Mouse (Mus musculus) midbrain, embryonic 15.5 days (tissue): ENCODE results near the gene Slit3. TPM values are rescaled to one million over a fixed set of nuclear protein-coding genes. Genes with fewer than 3 reads are reported as not detected.

Experiments
- ATAC-seq: fragments of 200-750 bp; cut with Nextera tagmentation; replicated peaks from 2 replicates; pipeline ENCODE4 v1.8.0; 2017; ENCODE audit warnings: moderate TSS enrichment
- H3K27ac ChIP-seq: fragments of 300-500 bp; sonication (generic); 2 replicates; pipeline ENCODE4 v1.5.1; 2015; ENCODE audit warnings: mild to moderate bottlenecking, inconsistent platforms
- H3K27me3 ChIP-seq: fragments of 300-500 bp; sonication (generic); replicated peaks from 2 replicates; pipeline ENCODE4 v1.6.1; 2015; ENCODE audit warnings: inconsistent platforms
- H3K36me3 ChIP-seq: fragments of 300-500 bp; sonication (generic); replicated peaks from 2 replicates; pipeline ENCODE4 v1.6.1; 2015; ENCODE audit warnings: inconsistent platforms
- H3K4me1 ChIP-seq: fragments of 300-500 bp; sonication (generic); 2 replicates; pipeline ENCODE4 v1.6.1; 2015; ENCODE audit warnings: inconsistent platforms
- H3K4me2 ChIP-seq: fragments of 300-500 bp; sonication (generic); 2 replicates; pipeline ENCODE4 v1.6.1; 2015; ENCODE audit warnings: inconsistent platforms, mild to moderate bottlenecking, moderate library complexity
- H3K4me3 ChIP-seq: fragments of 300-500 bp; sonication (generic); 2 replicates; pipeline ENCODE4 v1.5.1; 2015; ENCODE audit warnings: mild to moderate bottlenecking, inconsistent platforms
- H3K9ac ChIP-seq: fragments of 300-500 bp; sonication (generic); 2 replicates; pipeline ENCODE4 v1.6.1; 2015; ENCODE audit warnings: mild to moderate bottlenecking, inconsistent platforms
- H3K9me3 ChIP-seq: fragments of 300-500 bp; sonication (generic); 2 replicates; pipeline ENCODE4 v1.6.1; 2016; ENCODE audit warnings: inconsistent platforms
- WGBS: fragments of 180-500 bp; shearing (Covaris S2); methylation state at CpG from one replicate; pipeline ENCODE4 v1.1.7; 2015; ENCODE audit warnings: mixed read lengths; 5-methylcytosine and 5-hydroxymethylcytosine counted together
- polyA plus RNA-seq: library from polyadenylated mRNA; unstranded; fragments of >200 nt; fragmentation: Nextera tagmentation; extraction: Ambion mirVana; gene quantifications from 2 replicates; pipeline ENCODE4 v1.2.1, GENCODE M21; 2015

Gene Slit3
- polyA plus RNA-seq, 1 experiment from 2014 or later, result 5.9 TPM

DNA sequence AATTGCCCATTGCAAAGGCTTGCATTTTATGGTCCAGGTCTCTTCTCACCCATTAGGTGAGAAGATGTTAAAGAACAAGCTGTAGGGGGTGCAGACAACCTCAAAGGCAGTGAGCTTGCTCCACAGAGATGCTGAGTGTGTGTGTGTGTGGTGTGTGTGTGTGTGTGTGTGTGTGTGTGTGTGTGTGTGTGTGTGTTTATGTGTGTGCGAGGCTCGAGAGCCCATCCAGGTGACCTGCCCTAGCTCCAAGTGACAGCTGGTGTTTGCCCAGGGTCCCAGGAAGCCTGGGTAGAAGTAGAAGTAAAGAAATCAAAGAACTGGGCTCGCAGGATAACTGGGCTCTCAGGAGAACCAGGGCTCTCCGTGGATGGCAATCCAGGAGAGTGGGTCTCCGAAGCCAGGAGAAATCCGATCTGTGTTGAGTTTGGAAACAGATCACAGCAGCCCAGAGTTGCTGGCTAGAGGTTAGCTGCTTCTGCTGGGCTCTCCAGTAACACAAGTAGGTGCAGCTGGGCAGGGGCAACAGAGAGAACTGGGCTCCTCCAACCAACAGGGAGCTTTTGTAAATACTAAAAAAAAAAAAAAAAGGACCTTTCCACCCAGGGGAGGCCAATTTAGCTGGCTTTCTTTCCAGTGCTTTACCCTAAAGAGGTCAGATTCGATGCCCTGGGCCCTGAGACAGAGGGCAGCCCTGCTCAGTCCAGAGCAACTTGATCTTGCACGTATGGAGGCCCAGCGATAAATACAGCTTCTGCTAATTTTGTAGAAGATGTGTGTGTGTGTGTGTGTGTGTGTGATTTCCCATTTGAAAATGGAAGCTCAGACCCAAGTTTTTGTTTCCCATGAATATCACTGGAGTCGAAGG is 204.3 kb downstream of the Slit3 start:
- H3K27ac ChIP-seq, result no peak overlapping the region
- H3K27me3 ChIP-seq, result peaks cover 56% of the 10 kb centered on the region
- WGBS, result 52% methylated on average over 10 of the region's 10 CpGs

DNA sequence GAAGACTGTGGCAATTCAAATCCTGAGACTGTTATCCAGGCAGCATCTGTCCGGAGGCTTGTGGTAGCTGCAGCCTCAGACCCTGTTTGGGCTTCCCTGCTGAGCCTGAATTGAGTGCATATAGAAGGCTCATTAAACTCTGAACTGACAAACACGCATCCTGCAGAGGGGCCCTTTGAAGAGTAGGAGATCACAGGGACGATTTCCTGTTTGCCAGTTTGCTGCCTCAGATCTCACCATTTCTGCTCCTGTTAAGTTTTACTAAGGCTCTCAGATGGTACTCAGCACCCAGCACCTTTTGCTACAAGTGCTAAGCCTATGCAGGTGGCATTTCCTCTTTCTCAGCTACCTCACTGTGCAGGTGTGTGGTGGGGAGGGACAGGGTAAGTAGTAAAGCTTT is 205.3 kb downstream of the Slit3 start:
- H3K4me1 ChIP-seq, result peaks cover 5% of the 10 kb centered on the region
- no peak overlapping the region for H3K4me3 ChIP-seq
- no peak overlapping the region for H3K4me2 ChIP-seq
- no peak overlapping the region for H3K9ac ChIP-seq
- H3K9me3 ChIP-seq, result no peaks in the 10 kb centered on the region
- 4% methylated on average over 3 of the region's 3 CpGs for WGBS
- H3K27me3 ChIP-seq, result peaks cover 58% of the 10 kb centered on the region
- no peak for ATAC-seq
- no peaks in the 10 kb centered on the region for H3K36me3 ChIP-seq
- no peak overlapping the region for H3K27ac ChIP-seq

More for the DNA sequence above, 204.3 kb downstream of the Slit3 start:
- Histone ChIP-seq H3K9ac (no peak overlapping the region), H3K4me2 (no peak overlapping the region), H3K9me3 (no peaks in the 10 kb centered on the region), H3K36me3 (no peaks in the 10 kb centered on the region), H3K4me1 (peaks cover 5% of the 10 kb centered on the region), H3K4me3 (no peak overlapping the region)
- no peak for ATAC-seq

DNA sequence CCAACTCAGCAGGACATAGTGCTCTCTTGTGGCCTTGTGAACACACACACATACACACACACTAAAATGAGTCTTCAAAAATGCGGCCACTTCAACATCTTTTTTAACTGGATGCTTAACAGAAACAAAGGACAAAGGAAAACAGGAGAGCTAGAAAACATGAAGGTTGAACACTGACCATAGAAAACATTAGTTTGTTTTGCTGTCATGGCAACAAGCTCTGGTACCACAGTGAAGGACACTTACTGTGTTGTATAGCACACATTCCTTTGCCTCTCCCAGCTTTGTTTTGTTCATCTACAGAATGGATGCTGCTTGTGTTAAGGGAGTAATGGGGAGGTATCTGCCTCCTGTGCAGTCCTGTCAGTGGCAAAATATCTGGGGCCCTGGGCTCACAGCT is 206.9 kb downstream of the Slit3 start:
- Histone ChIP-seq H3K4me2 (no peak overlapping the region), H3K27ac (no peak overlapping the region), H3K9ac (no peak overlapping the region), H3K36me3 (no peaks in the 10 kb centered on the region), H3K9me3 (no peaks in the 10 kb centered on the region), H3K4me1 (peaks cover 5% of the 10 kb centered on the region), H3K4me3 (no peak overlapping the region), H3K27me3 (peaks cover 54% of the 10 kb centered on the region)
- 84% methylated on average over 1 of the region's 1 CpGs for WGBS
- no peak for ATAC-seq

DNA sequence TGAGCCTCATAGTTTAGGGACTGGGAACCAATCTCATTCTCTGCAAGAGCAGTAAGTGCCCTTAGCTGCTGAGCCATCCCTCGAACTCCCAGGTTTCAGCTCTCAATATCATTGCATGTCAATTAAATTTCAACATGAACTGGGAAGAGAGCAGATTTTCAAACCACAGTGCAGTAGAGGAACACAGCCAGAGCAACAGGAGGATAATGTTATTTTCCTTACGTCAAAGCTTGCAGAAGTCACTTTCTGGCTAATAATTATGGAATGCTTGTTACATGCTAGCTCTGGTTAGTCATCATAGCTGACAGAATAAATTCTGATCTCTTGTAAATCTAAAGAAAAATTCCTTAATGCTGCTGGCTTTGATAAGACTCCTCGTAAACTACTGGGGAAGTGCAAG is 210.5 kb downstream of the Slit3 start:
- Histone ChIP-seq H3K4me3 (no peak overlapping the region), H3K4me1 (no peaks in the 10 kb centered on the region; the same call in 1 of the 2 replicates), H3K27me3 (peaks cover 33% of the 10 kb centered on the region), H3K27ac (no peak overlapping the region), H3K36me3 (no peaks in the 10 kb centered on the region), H3K9me3 (no peaks in the 10 kb centered on the region), H3K9ac (no peak overlapping the region), H3K4me2 (no peak overlapping the region)
- WGBS, result 84% methylated on average over 3 of the region's 3 CpGs
- ATAC-seq, result no peak

DNA sequence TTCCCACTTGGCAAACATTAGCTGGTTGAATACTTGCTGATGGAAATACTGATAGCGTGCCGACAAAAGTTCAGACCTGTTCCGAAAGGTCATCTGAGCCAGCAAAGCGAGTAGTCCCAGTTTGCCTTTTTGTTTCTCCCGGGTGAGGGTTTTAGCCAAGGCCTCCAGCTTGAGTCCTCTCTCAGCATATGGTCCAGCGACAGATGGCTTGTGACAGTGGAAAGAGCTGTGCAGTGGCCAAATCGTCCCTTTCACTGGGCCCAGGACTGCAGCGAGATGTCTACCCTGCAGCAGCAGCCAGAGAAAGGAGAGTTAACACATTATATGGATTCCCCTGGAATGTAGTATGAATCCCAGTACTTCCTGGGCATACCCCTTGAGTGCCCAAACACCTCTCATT is 215.5 kb downstream of the Slit3 start:
- H3K27ac ChIP-seq, result no peak overlapping the region
- WGBS, result 90% methylated on average over 8 of the region's 8 CpGs
- H3K9me3 ChIP-seq, result no peaks in the 10 kb centered on the region
- no peak overlapping the region for H3K9ac ChIP-seq
- peaks cover 6% of the 10 kb centered on the region for H3K27me3 ChIP-seq
- no peak for ATAC-seq
- H3K36me3 ChIP-seq, result no peaks in the 10 kb centered on the region
- H3K4me1 ChIP-seq, result no peaks in the 10 kb centered on the region
- H3K4me3 ChIP-seq, result no peak overlapping the region
- H3K4me2 ChIP-seq, result no peak overlapping the region

DNA sequence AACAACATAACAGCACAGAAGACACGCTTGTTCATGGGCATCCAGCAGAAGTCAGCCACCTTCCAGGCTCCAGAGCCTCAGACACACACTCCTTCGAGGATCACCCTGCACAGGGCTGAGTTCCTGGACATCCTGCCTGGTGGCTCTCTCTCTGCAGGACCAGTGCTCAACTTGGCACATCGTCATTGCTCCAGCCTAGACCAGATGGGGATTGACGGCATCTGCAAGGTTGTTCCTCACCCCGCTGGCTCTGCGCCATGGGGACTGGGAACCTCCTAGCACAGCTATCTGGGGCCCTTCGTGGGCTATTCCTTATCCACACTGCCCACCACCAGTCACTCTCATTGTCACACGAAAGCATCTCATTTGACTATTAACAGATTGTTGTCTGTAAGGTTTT is 216.5 kb downstream of the Slit3 start:
- no peaks in the 10 kb centered on the region for H3K9me3 ChIP-seq
- no peak overlapping the region for H3K4me3 ChIP-seq
- no peaks in the 10 kb centered on the region for H3K36me3 ChIP-seq
- H3K27ac ChIP-seq, result no peak overlapping the region
- H3K4me2 ChIP-seq, result no peak overlapping the region
- no peak overlapping the region for H3K9ac ChIP-seq
- 77% methylated on average over 8 of the region's 8 CpGs for WGBS
- peaks cover 12% of the 10 kb centered on the region; the same call in 1 of the 2 replicates for H3K27me3 ChIP-seq
- H3K4me1 ChIP-seq, result no peaks in the 10 kb centered on the region
- no peak for ATAC-seq

DNA sequence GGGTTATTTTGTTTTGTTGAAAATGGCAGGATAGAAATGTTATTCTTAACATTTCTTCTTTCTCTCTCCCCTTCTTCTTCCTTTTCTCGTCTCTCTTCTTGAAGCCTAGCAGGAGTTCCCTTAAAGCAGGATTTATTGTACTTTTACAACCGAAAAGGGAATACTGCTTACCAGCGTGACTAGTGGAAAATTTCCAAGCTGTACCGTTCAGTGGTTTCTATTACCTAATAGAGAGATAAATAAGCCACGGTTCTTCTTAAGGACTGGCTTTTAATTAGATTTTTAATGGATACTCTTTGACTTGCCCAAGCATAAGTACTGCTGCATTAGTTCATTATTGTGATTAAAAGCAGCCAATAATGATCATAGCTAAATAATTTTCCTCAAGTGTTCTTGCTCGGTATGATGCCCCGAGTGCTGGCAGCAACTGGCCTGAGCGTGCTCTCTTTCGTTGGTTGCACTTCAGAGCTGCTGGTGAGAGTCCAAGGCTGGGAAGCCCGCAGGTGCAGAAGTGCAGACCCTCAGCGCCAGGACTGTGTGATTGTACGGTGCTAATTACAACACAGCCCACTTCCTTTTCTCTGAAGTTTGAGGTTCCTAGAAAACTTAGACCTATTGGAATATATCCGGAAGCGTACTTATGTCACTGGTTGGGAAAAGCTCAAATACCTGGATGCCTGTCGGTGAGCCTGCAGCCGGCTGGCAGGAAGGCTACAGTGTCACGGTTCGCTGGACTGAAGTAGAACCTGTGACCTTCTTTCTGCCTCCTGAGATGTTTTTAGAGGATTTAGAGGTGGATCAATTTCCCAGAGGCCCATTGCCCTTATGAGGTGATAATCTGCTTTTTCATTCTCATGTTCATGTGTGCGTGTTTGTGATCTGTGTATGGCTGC is 217.1 kb downstream of the Slit3 start:
- peaks cover 12% of the 10 kb centered on the region; the same call in 1 of the 2 replicates for H3K27me3 ChIP-seq
- WGBS, result 72% methylated on average over 19 of the region's 19 CpGs
- no peak for ATAC-seq

DNA sequence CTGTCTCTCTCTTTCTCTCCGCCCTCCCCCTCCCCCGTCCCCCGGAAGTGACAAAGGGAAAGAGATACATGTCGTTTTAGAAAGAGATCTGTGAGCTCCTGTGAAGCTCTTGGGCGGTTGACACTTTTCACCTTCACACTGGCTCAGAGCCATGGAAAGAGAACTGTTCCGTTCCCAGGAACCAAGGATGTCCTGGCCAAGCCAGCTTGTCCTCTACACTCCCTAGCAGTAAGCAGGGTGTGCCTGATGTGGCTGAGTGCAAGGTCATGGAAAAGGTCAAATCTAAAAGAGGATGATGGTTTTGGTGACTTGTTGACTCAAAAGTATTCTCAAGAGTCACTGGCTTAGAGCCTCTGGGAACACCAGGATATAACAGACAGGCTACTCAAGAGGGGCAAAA is 219.7 kb downstream of the Slit3 start:
- Histone ChIP-seq H3K4me1 (no peaks in the 10 kb centered on the region), H3K36me3 (no peaks in the 10 kb centered on the region), H3K9me3 (no peaks in the 10 kb centered on the region), H3K27me3 (peaks cover 12% of the 10 kb centered on the region; the same call in 1 of the 2 replicates), H3K9ac (no peak overlapping the region), H3K27ac (no peak overlapping the region), H3K4me2 (no peak overlapping the region), H3K4me3 (no peak overlapping the region)
- ATAC-seq, result no peak
- 80% methylated on average over 6 of the region's 6 CpGs for WGBS

More for the DNA sequence above, 217.1 kb downstream of the Slit3 start:
- no peak overlapping the region for H3K9ac ChIP-seq
- H3K27ac ChIP-seq, result no peak overlapping the region
- no peak overlapping the region for H3K4me2 ChIP-seq
- no peaks in the 10 kb centered on the region for H3K9me3 ChIP-seq
- H3K4me3 ChIP-seq, result no peak overlapping the region
- no peaks in the 10 kb centered on the region for H3K4me1 ChIP-seq
- H3K36me3 ChIP-seq, result no peaks in the 10 kb centered on the region

DNA sequence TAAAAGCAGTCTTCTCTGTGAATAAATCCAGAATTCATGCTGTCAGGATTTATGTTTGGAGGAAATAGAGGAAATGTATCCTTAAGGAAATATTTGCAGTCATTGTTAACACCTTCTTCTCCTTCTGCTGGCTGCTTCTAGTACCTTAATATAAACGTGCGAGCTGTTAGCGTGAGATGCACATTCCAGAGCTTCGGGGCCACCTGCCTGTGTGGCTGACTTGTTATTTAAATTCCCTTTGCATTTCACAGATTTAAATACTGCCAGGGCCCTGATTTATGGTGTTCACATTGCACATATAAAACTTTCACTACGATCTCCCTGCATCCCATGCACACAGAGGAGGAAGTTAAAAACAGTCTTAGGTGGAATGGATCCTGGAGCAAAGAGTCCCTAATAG is 221.5 kb downstream of the Slit3 start:
- H3K9me3 ChIP-seq, result no peaks in the 10 kb centered on the region

DNA sequence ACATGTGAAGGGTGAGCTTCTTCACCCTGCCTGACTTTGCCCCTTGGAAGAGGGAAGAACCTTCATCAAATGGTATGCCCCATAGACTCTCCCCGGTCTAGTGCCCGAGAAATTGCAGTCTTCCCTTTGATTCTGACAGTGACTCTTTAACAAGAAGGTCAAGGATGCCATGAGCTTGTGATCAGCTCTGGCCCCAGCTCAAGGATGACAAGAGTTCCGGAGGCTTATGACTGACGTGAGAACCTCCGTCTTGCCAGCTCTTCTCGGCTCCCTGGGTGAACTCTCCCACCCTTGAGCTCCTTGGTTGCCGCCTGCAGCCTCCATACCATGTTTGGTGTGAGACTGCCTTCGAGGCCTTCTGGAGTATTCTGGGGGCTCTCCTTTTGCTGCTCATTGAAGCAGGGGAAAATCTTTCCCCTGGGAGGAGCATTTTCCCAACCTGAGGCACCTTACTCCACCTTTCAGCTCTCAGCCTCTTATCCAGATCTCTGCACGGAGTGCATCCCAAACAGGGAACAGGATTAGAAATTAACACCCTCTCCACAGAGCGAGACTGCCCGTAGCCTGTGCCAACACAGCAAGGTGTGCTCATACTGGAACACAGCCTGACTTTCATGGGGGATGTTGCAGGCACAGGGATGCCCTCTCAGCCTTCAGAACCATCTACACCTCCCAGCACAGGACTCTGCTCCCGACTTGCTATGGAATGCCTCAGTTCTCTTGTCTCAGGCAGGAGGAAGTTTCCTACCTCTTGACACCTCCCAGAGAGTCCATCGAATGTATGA is 224.9 kb downstream of the Slit3 start:
- H3K36me3 ChIP-seq, result no peaks in the 10 kb centered on the region
- 79% methylated on average over 13 of the region's 13 CpGs for WGBS
- peaks cover 6% of the 10 kb centered on the region; the same call in 1 of the 2 replicates for H3K4me1 ChIP-seq
- no peak overlapping the region for H3K4me3 ChIP-seq
- peaks cover 28% of the 10 kb centered on the region for H3K27me3 ChIP-seq
- no peak for ATAC-seq
- no peaks in the 10 kb centered on the region for H3K9me3 ChIP-seq
- no peak overlapping the region for H3K9ac ChIP-seq
- H3K4me2 ChIP-seq, result no peak overlapping the region
- no peak overlapping the region for H3K27ac ChIP-seq

More for the DNA sequence above, 221.5 kb downstream of the Slit3 start:
- Histone ChIP-seq H3K4me1 (no peaks in the 10 kb centered on the region), H3K4me3 (no peak overlapping the region), H3K27ac (no peak overlapping the region), H3K36me3 (no peaks in the 10 kb centered on the region), H3K4me2 (no peak overlapping the region), H3K9ac (no peak overlapping the region), H3K27me3 (peaks cover 21% of the 10 kb centered on the region)
- 71% methylated on average over 5 of the region's 5 CpGs for WGBS
- ATAC-seq, result no peak

DNA sequence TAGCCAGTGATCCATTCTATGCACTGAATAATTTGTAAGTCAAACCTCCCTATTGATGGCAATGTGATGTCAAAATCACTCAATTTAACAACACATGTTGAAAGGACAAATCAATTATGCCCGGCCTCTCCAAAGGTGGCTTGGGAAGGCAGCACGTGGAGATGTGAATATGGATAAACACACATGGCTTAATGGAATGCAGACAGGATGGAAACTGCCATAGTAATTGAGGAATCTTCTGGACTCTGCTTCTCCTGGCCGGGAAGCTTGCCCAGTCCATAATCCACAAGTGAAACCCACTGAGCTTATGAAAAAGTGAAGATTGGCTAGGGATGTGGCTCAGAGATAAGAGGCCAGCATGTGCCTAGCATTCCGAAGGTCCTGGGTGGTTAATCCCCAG is 227.1 kb downstream of the Slit3 start:
- Histone ChIP-seq H3K4me3 (no peak overlapping the region), H3K27ac (no peak overlapping the region), H3K9ac (no peak overlapping the region), H3K36me3 (no peaks in the 10 kb centered on the region), H3K4me1 (peaks cover 6% of the 10 kb centered on the region; the same call in 1 of the 2 replicates), H3K27me3 (peaks cover 29% of the 10 kb centered on the region), H3K9me3 (no peaks in the 10 kb centered on the region), H3K4me2 (no peak overlapping the region)
- no peak for ATAC-seq
- WGBS, result 17% methylated on average over 4 of the region's 4 CpGs

DNA sequence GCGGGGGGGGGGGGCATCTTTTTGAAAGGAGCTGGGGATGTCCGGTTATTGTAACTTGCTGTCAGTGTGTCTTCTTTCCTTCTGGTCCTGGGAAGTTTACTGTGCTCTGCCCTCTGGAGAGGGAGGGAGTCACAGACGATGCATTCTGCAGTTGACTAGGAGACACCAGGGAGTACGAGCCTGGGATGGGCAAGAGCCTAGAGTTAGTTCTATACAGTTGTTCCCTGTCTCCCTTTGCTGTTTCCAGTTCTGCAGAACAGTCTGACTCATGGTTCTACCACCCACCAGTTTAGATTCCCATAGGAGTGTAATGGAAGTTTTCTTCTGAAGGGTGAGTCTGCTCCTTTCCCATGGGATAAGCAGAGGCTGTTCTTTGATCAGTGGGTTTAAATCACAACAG is 229.9 kb downstream of the Slit3 start:
- no peak overlapping the region for H3K4me2 ChIP-seq
- 10% methylated on average over 4 of the region's 4 CpGs for WGBS
- H3K4me1 ChIP-seq, result peaks cover 6% of the 10 kb centered on the region; the same call in 1 of the 2 replicates
- H3K9me3 ChIP-seq, result no peaks in the 10 kb centered on the region
- no peak overlapping the region for H3K27ac ChIP-seq
- no peak for ATAC-seq
- peaks cover 29% of the 10 kb centered on the region for H3K27me3 ChIP-seq
- no peak overlapping the region for H3K9ac ChIP-seq
- no peaks in the 10 kb centered on the region for H3K36me3 ChIP-seq
- H3K4me3 ChIP-seq, result no peak overlapping the region
